Mouse (Mus musculus) small intestine, adult 2 months (tissue): ENCODE measurements around the gene Gm26938.

Source experiments
- CTCF ChIP-seq: fragments of 200-500 bp; IDR thresholded peaks from 2 replicates; pipeline ENCODE4 v1.5.1; 2012; ENCODE audit warnings: low read depth, mild to moderate bottlenecking, control low read depth, inconsistent platforms, low read length, moderate library complexity, mixed read lengths; ENCODE audit not compliant: insufficient replicate concordance, insufficient read length; ENCODE audit errors: extremely low read depth
- POLR2A ChIP-seq: fragments of 200-500 bp; IDR thresholded peaks from 2 replicates; pipeline ENCODE4 v1.6.1; 2012; ENCODE audit warnings: low read depth, mild to moderate bottlenecking, control low read depth, inconsistent platforms, low read length, moderate library complexity

GRCm38 (mm10) chr5:139794938-139795337 is 31.3 kb downstream of the Gm26938 start:
- TF ChIP-seq CTCF: no peak
- no peak for TF ChIP-seq POLR2A
